Mouse (Mus musculus) layer of hippocampus, adult 9-11 months (tissue): ENCODE measurements around the gene Gm5916.

Source experiments
- DNase-seq: peaks from one replicate; pipeline ENCODE4 v3.0.0; 2022

The Gm5916 gene

GRCm38 (mm10) chr9:36128679-36129078 is at the start of gene Gm5916:
Gene Gm5916, minus strand, starts transcription at chr9:36128779.
- no peak for DNase-seq
